Comparison of ENCODE assay signal across 22 mouse cellular contexts in the genomic region with DNA sequence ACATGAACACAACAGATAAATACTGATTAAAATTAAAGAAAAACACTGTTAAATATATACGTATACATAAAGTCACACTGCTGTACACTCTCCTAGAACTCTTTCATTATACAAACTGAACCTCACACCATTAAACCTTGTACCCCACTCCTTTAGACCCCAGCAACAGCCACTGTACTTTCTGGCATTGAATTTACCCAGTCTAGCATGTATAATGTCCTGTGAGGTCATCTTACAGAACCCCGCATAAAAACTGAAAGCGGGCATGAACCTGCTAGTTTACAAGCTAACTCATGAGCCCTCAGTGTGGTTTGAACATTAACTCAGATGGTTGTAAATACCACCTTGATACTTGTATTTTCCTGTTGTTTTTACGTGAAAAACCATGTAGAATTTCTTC.
A peak's percentile ranks its signal among the peaks of the same experiment; 100 is the strongest.
DNase-seq lines count a peak whose midpoint lies in the region; ATAC-seq and TF ChIP-seq lines count a peak whose summit lies in the region.
"Had no signal": no experiment of that assay in that cellular context is flagged by ENCODE, and none has a peak within 500 bp of the region (broad histone marks: within the 10 kb centered on the region; RNA-seq: fewer than 3 reads in every experiment).

No protein-coding gene starts in this region.

- no peak overlapping the region for H3K4me2 ChIP-seq in forebrain, embryonic 11.5 days (ENCODE audit: low read depth, low read length, severe bottlenecking)
- no peak overlapping the region for H3K4me2 ChIP-seq in forebrain, postnatal 0 days (ENCODE audit: low read depth)
- H3K4me2 ChIP-seq in forebrain, embryonic 14.5 days (ENCODE audit: low read length), result no peak overlapping the region
- H3K4me2 ChIP-seq in forebrain, embryonic 16.5 days (ENCODE audit: low read length), result no peak overlapping the region
- H3K4me2 ChIP-seq in midbrain, embryonic 11.5 days, result no peak overlapping the region
- no peak overlapping the region for H3K4me2 ChIP-seq in midbrain, embryonic 16.5 days (ENCODE audit: low read length)
- H3K4me2 ChIP-seq in heart, embryonic 11.5 days, result no peak overlapping the region
- H3K4me2 ChIP-seq: embryonic facial prominence, embryonic 12.5 days; embryonic facial prominence, embryonic 15.5 days; hindbrain, embryonic 12.5 days; hindbrain, embryonic 15.5 days had no signal

- TF ChIP-seq CTCF in forebrain, postnatal 0 days (IDR thresholded peaks at IDR 0.05; ENCODE audit: low read depth), result no peak

- no peak overlapping the region for H3K27ac ChIP-seq in forebrain, embryonic 11.5 days (ENCODE audit: low read depth, low read length)
- H3K27ac ChIP-seq in forebrain, postnatal 0 days (ENCODE audit: low read depth, low read length), result no peak overlapping the region
- H3K27ac ChIP-seq in forebrain, embryonic 14.5 days (ENCODE audit: low read depth, low read length), result no peak overlapping the region
- no peak overlapping the region for H3K27ac ChIP-seq in forebrain, embryonic 16.5 days (ENCODE audit: low read length)
- no peak overlapping the region for H3K27ac ChIP-seq in midbrain, embryonic 11.5 days (ENCODE audit: low read depth, low read length)
- H3K27ac ChIP-seq in midbrain, embryonic 16.5 days (ENCODE audit: low read length), result no peak overlapping the region
- no peak overlapping the region for H3K27ac ChIP-seq in heart, embryonic 11.5 days (ENCODE audit: low read depth, low read length)
- H3K27ac ChIP-seq: embryonic facial prominence, embryonic 12.5 days; embryonic facial prominence, embryonic 15.5 days; heart, adult 2 months; heart, embryonic 10.5 days; hindbrain, embryonic 12.5 days; hindbrain, embryonic 15.5 days had no signal

- no peak overlapping the region for H3K9ac ChIP-seq in forebrain, embryonic 11.5 days (ENCODE audit: low read length)
- H3K9ac ChIP-seq in forebrain, postnatal 0 days, result no peak overlapping the region
- H3K9ac ChIP-seq in forebrain, embryonic 14.5 days (ENCODE audit: low read length), result no peak overlapping the region
- no peak overlapping the region for H3K9ac ChIP-seq in forebrain, embryonic 16.5 days (replicated peaks; ENCODE audit: low read depth, low read length)
- H3K9ac ChIP-seq in midbrain, embryonic 11.5 days (ENCODE audit: low read length), result no peak overlapping the region
- no peak overlapping the region for H3K9ac ChIP-seq in midbrain, embryonic 16.5 days (ENCODE audit: low read depth, low read length)
- no peak overlapping the region for H3K9ac ChIP-seq in heart, embryonic 11.5 days (ENCODE audit: low read depth, low read length)
- H3K9ac ChIP-seq: embryonic facial prominence, embryonic 12.5 days; embryonic facial prominence, embryonic 15.5 days; hindbrain, embryonic 12.5 days; hindbrain, embryonic 15.5 days had no signal

- DNase-seq in forebrain, embryonic 11.5 days (ENCODE audit: low spot score), result no peak
- DNase-seq in forebrain, postnatal 0 days, result no peak
- DNase-seq in forebrain, embryonic 14.5 days (ENCODE audit: low spot score), result peak; percentile 33
- DNase-seq in midbrain, embryonic 11.5 days (ENCODE audit: low spot score, missing footprints), result peak; percentile 73
- DNase-seq: adrenal gland, postnatal 10 days; adrenal gland, postnatal 36 days; cerebellum, adult 11 months; cerebellum, adult 2 months; cerebellum, adult 9-11 months; cerebellum, postnatal 25 days; gastrocnemius, postnatal 10 days; gastrocnemius, postnatal 36 days; heart, adult 2 months had no signal

- 0 out of 2 replicates have a peak, but pooled peaks have one; percentile 33 for ATAC-seq in forebrain, embryonic 11.5 days (replicated peaks; ENCODE audit: low FRiP score)
- no peak for ATAC-seq in forebrain, postnatal 0 days
- no peak for ATAC-seq in forebrain, embryonic 14.5 days
- no peak for ATAC-seq in forebrain, embryonic 16.5 days
- no peak for ATAC-seq in midbrain, embryonic 11.5 days (ENCODE audit: low FRiP score)
- no peak for ATAC-seq in midbrain, embryonic 16.5 days
- ATAC-seq in heart, embryonic 11.5 days (replicated peaks; ENCODE audit: insufficient number of reproducible peaks, low FRiP score, low TSS enrichment), result no peak
- ATAC-seq: Patski had no signal

- no peaks in the 10 kb centered on the region for H3K27me3 ChIP-seq in forebrain, embryonic 11.5 days (ENCODE audit: control insufficient read depth, insufficient read depth, low read length)
- H3K27me3 ChIP-seq in forebrain, postnatal 0 days (ENCODE audit: insufficient read depth, low read length), result no peaks in the 10 kb centered on the region
- H3K27me3 ChIP-seq in forebrain, embryonic 14.5 days (replicated peaks; ENCODE audit: control insufficient read depth, insufficient read depth, low read length), result no peaks in the 10 kb centered on the region
- no peaks in the 10 kb centered on the region for H3K27me3 ChIP-seq in forebrain, embryonic 16.5 days (replicated peaks; ENCODE audit: control insufficient read depth, insufficient read depth, low read length)
- no peaks in the 10 kb centered on the region for H3K27me3 ChIP-seq in midbrain, embryonic 11.5 days (ENCODE audit: control insufficient read depth, insufficient read depth, low read length)
- H3K27me3 ChIP-seq in midbrain, embryonic 16.5 days (ENCODE audit: control insufficient read depth, insufficient read depth, low read depth, low read length), result no peaks in the 10 kb centered on the region
- H3K27me3 ChIP-seq in heart, embryonic 11.5 days (ENCODE audit: control insufficient read depth, insufficient read depth, low read length), result no peaks in the 10 kb centered on the region
- H3K27me3 ChIP-seq: embryonic facial prominence, embryonic 12.5 days; embryonic facial prominence, embryonic 15.5 days; hindbrain, embryonic 12.5 days; hindbrain, embryonic 15.5 days; Patski had no signal

- no peak overlapping the region for H3K4me3 ChIP-seq in forebrain, embryonic 11.5 days (ENCODE audit: low read depth, low read length)
- no peak overlapping the region for H3K4me3 ChIP-seq in forebrain, postnatal 0 days (ENCODE audit: low read depth, low read length)
- no peak overlapping the region for H3K4me3 ChIP-seq in forebrain, embryonic 14.5 days (ENCODE audit: low read depth, low read length)
- H3K4me3 ChIP-seq in forebrain, embryonic 16.5 days (replicated peaks; ENCODE audit: low read length), result no peak overlapping the region
- no peak overlapping the region for H3K4me3 ChIP-seq in midbrain, embryonic 11.5 days (ENCODE audit: low read depth, low read length)
- no peak overlapping the region for H3K4me3 ChIP-seq in midbrain, embryonic 16.5 days (ENCODE audit: low read depth, low read length)
- no peak overlapping the region for H3K4me3 ChIP-seq in heart, embryonic 11.5 days (ENCODE audit: low read depth, low read length)
- H3K4me3 ChIP-seq: embryonic facial prominence, embryonic 12.5 days; embryonic facial prominence, embryonic 15.5 days; heart, adult 2 months; heart, embryonic 10.5 days; hindbrain, embryonic 12.5 days; hindbrain, embryonic 15.5 days had no signal

- 76% methylated on average over 4 of the region's 4 CpGs for WGBS in forebrain, embryonic 11.5 days
- WGBS in forebrain, postnatal 0 days, result 51% methylated on average over 4 of the region's 4 CpGs
- 39% methylated on average over 4 of the region's 4 CpGs for WGBS in forebrain, embryonic 14.5 days
- WGBS in forebrain, embryonic 16.5 days, result 41% methylated on average over 4 of the region's 4 CpGs
- 88% methylated on average over 4 of the region's 4 CpGs for WGBS in midbrain, embryonic 11.5 days
- 85% methylated on average over 4 of the region's 4 CpGs for WGBS in midbrain, embryonic 16.5 days
- WGBS in heart, embryonic 11.5 days (ENCODE audit: insufficient replicate concordance), result 88% methylated on average over 4 of the region's 4 CpGs

- no peaks in the 10 kb centered on the region for H3K36me3 ChIP-seq in forebrain, embryonic 11.5 days (ENCODE audit: control insufficient read depth, insufficient read depth, low read length)
- no peaks in the 10 kb centered on the region for H3K36me3 ChIP-seq in forebrain, postnatal 0 days (ENCODE audit: insufficient read depth)
- H3K36me3 ChIP-seq in forebrain, embryonic 14.5 days (ENCODE audit: control insufficient read depth, insufficient read depth, low read length), result no peaks in the 10 kb centered on the region
- H3K36me3 ChIP-seq in forebrain, embryonic 16.5 days (ENCODE audit: control insufficient read depth, insufficient read depth), result no peaks in the 10 kb centered on the region
- no peaks in the 10 kb centered on the region for H3K36me3 ChIP-seq in midbrain, embryonic 11.5 days (ENCODE audit: control insufficient read depth, insufficient read depth, low read length)
- no peaks in the 10 kb centered on the region for H3K36me3 ChIP-seq in midbrain, embryonic 16.5 days (ENCODE audit: control insufficient read depth, insufficient read depth, low read length)
- 0 out of 2 replicates have a peak, but pooled peaks cover 2% of the 10 kb centered on the region for H3K36me3 ChIP-seq in heart, embryonic 11.5 days (ENCODE audit: control insufficient read depth, insufficient read depth, low read length)
- H3K36me3 ChIP-seq: hindbrain, embryonic 15.5 days had no signal

- no peaks in the 10 kb centered on the region for H3K9me3 ChIP-seq in forebrain, embryonic 11.5 days (ENCODE audit: control insufficient read depth, low read length)
- no peaks in the 10 kb centered on the region for H3K9me3 ChIP-seq in forebrain, postnatal 0 days (ENCODE audit: low read length)
- H3K9me3 ChIP-seq in forebrain, embryonic 14.5 days (replicated peaks; ENCODE audit: control insufficient read depth, low read length), result no peaks in the 10 kb centered on the region
- no peaks in the 10 kb centered on the region for H3K9me3 ChIP-seq in forebrain, embryonic 16.5 days (ENCODE audit: control insufficient read depth, low read length)
- no peaks in the 10 kb centered on the region for H3K9me3 ChIP-seq in midbrain, embryonic 11.5 days (ENCODE audit: control insufficient read depth, low read length)
- no peaks in the 10 kb centered on the region for H3K9me3 ChIP-seq in midbrain, embryonic 16.5 days (replicated peaks; ENCODE audit: control insufficient read depth, low read length, poor library complexity, severe bottlenecking)
- no peaks in the 10 kb centered on the region for H3K9me3 ChIP-seq in heart, embryonic 11.5 days (replicated peaks; ENCODE audit: control insufficient read depth, low read length)
- H3K9me3 ChIP-seq: embryonic facial prominence, embryonic 12.5 days; embryonic facial prominence, embryonic 15.5 days; heart, embryonic 10.5 days; hindbrain, embryonic 12.5 days; hindbrain, embryonic 15.5 days had no signal

- no peaks in the 10 kb centered on the region; the same call in 1 of the 2 replicates for H3K4me1 ChIP-seq in forebrain, embryonic 11.5 days (replicated peaks; ENCODE audit: control insufficient read depth, insufficient read depth, low read length)
- H3K4me1 ChIP-seq in forebrain, postnatal 0 days (ENCODE audit: insufficient read depth), result no peaks in the 10 kb centered on the region
- H3K4me1 ChIP-seq in forebrain, embryonic 14.5 days (ENCODE audit: control insufficient read depth, insufficient read depth, low read length), result no peaks in the 10 kb centered on the region
- no peaks in the 10 kb centered on the region for H3K4me1 ChIP-seq in forebrain, embryonic 16.5 days (replicated peaks; ENCODE audit: control insufficient read depth, insufficient read depth, low read length)
- H3K4me1 ChIP-seq in midbrain, embryonic 11.5 days (ENCODE audit: control insufficient read depth, insufficient read depth, low read length), result no peaks in the 10 kb centered on the region
- no peaks in the 10 kb centered on the region for H3K4me1 ChIP-seq in midbrain, embryonic 16.5 days (ENCODE audit: control insufficient read depth, insufficient read depth, low read length)
- no peaks in the 10 kb centered on the region for H3K4me1 ChIP-seq in heart, embryonic 11.5 days (ENCODE audit: control insufficient read depth, insufficient read depth, low read length)
- H3K4me1 ChIP-seq: embryonic facial prominence, embryonic 12.5 days; embryonic facial prominence, embryonic 15.5 days; heart, embryonic 10.5 days; hindbrain, embryonic 12.5 days; hindbrain, embryonic 15.5 days had no signal

Comparison
In these comparisons a context has a peak if more than half of its experiments do, and no peak if none do; other contexts are left out.
1. DNase-seq: peak in forebrain, embryonic 14.5 days (single experiment) and midbrain, embryonic 11.5 days (single experiment); none in forebrain, embryonic 11.5 days (single experiment) and forebrain, postnatal 0 days (single experiment).